8 mouse cellular contexts compared by ENCODE assay signal in genomic region chr13:98815147-98815785, GRCm38 (mm10). TPM values are rescaled to one million over a fixed set of nuclear protein-coding genes. Genes with fewer than 3 reads are reported as not detected.
DNase-seq lines count a peak whose midpoint lies in the region; ATAC-seq lines count a peak whose summit lies in the region.

Gene Fcho2, minus strand, starts transcription at chr13:98815449.

- H3K4me1 ChIP-seq in megakaryocyte, embryonic 14.5 days = peaks cover 60% of the 10 kb centered on the region

- H3K4me3 ChIP-seq in megakaryocyte, embryonic 14.5 days (replicated peaks) = peak within 1 kb of the TSS; percentile 98

- peak; percentile 99 for DNase-seq in ZHBTc4 (ENCODE audit: low read depth, low spot score)
- DNase-seq in gastrocnemius, adult 8-10 months (ENCODE audit: low spot score in 2 of 2) = peak; percentile 98
- peak; percentile 93 for DNase-seq in hindlimb bud, embryonic 11.5 days (ENCODE audit: extremely low spot score, low read depth, low spot score)
- DNase-seq in left cerebral cortex, adult 8-10 months (ENCODE audit: low spot score in 2 of 2) = peak; percentile 92 to 94
- DNase-seq in right cerebral cortex, postnatal 10 days (ENCODE audit: low spot score in 2 of 2) = peak; percentile 96
- DNase-seq in urinary bladder, postnatal 25 days (ENCODE audit: low spot score) = peak; percentile 94

- H3K36me3 ChIP-seq in megakaryocyte, embryonic 14.5 days (replicated peaks; ENCODE audit: low read length) = no peaks in the 10 kb centered on the region

- H3K27me3 ChIP-seq in megakaryocyte, embryonic 14.5 days (replicated peaks) = no peaks in the 10 kb centered on the region

- no peaks in the 10 kb centered on the region for H3K9me3 ChIP-seq in megakaryocyte, embryonic 14.5 days

- peak; percentile 79 for ATAC-seq in common myeloid progenitor, adult 5-6 weeks (replicated peaks; ENCODE audit: low read depth, poor library complexity, severe bottlenecking)

RNA-seq across cellular contexts. Expression of gene Fcho2, which starts in this region (rescaled TPM):
- 22.8 and 35.0 TPM in 2 replicates for total RNA-seq in common myeloid progenitor, adult 5-6 weeks (2017)
- total RNA-seq in gastrocnemius, adult 8-10 months (2022) = 10 to 100 TPM; 14.8 to 21.3 (median 19.2) TPM
- total RNA-seq in left cerebral cortex, adult 8-10 months (2022) = 10 to 100 TPM; 33.0 to 43.3 (median 36.7) TPM
- 0.39 TPM in 1 of 2 replicates, not detected in the other for polyA plus RNA-seq in megakaryocyte, embryonic 14.5 days (2012; ENCODE audit: insufficient read depth, low replicate concordance)

Comparison
In these comparisons a context has a peak if more than half of its experiments do, and no peak if none do; other contexts are left out.
1. Peak in every context shown above with its lines: DNase-seq, ATAC-seq and H3K4me3 ChIP-seq.